Mouse (Mus musculus) layer of hippocampus, postnatal 25 days (tissue): ENCODE results near the gene Rel. TPM values are rescaled to one million over a fixed set of nuclear protein-coding genes. Genes with fewer than 3 reads are reported as not detected.

Experiments used
- DNase-seq, 2 experiments: peaks; one replicate each; pipeline ENCODE4 v3.0.0; 2022; ENCODE audit warnings: mixed read lengths in 2 of 2, low spot score in 1 of 2; ENCODE audit errors: extremely low spot score in 1 of 2
- total RNA-seq, 2 experiments: library from RNA; stranded (reverse); gene quantifications; 2 replicates each; pipeline ENCODE4 v1.2.3; 2021

Rel gene
- total RNA-seq, 2 experiments from 2014 or later: 2.7 to 3.8 TPM

DNA sequence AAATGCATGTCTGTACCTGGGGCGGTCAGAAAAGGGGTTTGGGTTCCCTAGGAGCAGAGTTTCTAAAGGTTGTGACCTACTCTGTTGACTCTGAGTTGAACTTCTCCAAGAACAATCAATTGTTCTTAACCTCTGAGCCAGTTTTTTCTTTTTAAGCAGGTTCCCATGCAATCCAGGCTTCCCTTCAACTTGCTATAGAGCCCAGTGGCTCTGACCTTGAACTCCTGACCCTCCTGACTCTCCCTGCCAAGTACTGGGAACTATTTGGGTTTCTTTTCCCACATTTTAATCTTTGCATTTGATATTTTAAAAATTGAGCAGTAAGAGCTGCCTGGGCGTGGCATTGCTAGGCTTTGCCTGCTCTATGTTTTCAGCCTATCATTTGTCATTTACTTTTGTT, 77.5 kb downstream of the Rel start:
- no peak for DNase-seq

GRCm38 (mm10) chr11:23688060-23688459, 82.7 kb downstream of the Rel start:
- no peak for DNase-seq

Other genes starting within 250 kb of the Rel start
- gene 1700093K21Rik, start 249.8 kb downstream of the Rel start, total RNA-seq: not detected
- gene 0610010F05Rik, start 137.3 kb downstream of the Rel start, total RNA-seq: 10 to 100 TPM; 33.6 to 37.7 TPM
- 10 to 100 TPM; 14.1 to 14.5 TPM for gene Pus10, start 105.3 kb downstream of the Rel start, total RNA-seq
- 10 to 100 TPM; 27.4 to 28.5 TPM for gene Pex13, start 105.0 kb downstream of the Rel start, total RNA-seq
- gene Papolg, start 124.3 kb upstream of the Rel start, total RNA-seq: 10 to 100 TPM; 19.0 TPM